Mouse (Mus musculus): ENCODE measurements around the gene Tsen54.

- no peak for TF ChIP-seq CTCF (IDR thresholded peaks at IDR 0.05)
- no peak for TF ChIP-seq EP300 (IDR thresholded peaks at IDR 0.05)
Observed at GRCm38 (mm10) chr11:115791919-115792318, 22.6 kb upstream of the Tsen54 start.

All from lung, postnatal 0 days (tissue).